Mouse (Mus musculus): ENCODE results near the gene Ace3. TPM values are rescaled to one million over a fixed set of nuclear protein-coding genes. Genes with fewer than 3 reads are reported as not detected.

The Ace3 gene
- polyA plus RNA-seq, 1 experiment from 2014 or later = not detected

DNA sequence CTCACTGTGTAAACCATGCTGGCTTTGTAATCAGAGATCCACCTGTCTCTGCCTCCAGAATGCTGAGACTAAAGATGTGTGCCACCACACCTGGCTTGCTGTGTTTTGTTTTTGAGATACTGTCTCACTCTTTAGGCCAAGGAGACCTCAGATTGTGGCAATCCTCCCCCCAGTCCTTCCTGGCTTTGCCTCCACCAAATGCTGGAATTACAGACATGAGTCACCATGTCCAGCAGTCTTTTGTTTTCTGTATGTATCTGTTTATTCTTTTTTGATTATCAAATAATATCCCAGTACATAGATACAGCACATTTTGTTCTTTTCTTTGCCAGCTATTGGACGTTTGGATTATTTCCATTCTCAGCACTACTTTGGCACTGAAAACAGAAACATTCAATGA, 35.9 kb upstream of the Ace3 start:
- Histone ChIP-seq H3K4me2 (no peak overlapping the region), H3K36me3 (no peaks in the 10 kb centered on the region), H3K27me3 (replicated peaks) (no peaks in the 10 kb centered on the region), H3K9ac (replicated peaks) (no peak overlapping the region), H3K4me1 (no peaks in the 10 kb centered on the region), H3K27ac (replicated peaks) (no peak overlapping the region), H3K4me3 (replicated peaks) (no peak overlapping the region), H3K9me3 (replicated peaks) (no peaks in the 10 kb centered on the region)
- ATAC-seq (ENCODE audit: low FRiP score) = no peak
- 55% methylated on average over 1 of the region's 1 CpGs for WGBS

- Histone ChIP-seq H3K4me3 (replicated peaks) (no peak overlapping the region), H3K36me3 (no peaks in the 10 kb centered on the region), H3K27ac (replicated peaks) (no peak overlapping the region), H3K9ac (replicated peaks) (no peak overlapping the region), H3K27me3 (replicated peaks) (no peaks in the 10 kb centered on the region), H3K4me1 (no peaks in the 10 kb centered on the region), H3K4me2 (no peak overlapping the region), H3K9me3 (replicated peaks) (no peaks in the 10 kb centered on the region)
- no peak for ATAC-seq (ENCODE audit: low FRiP score)
- WGBS = 44% methylated on average over 17 of the region's 17 CpGs
Observed at GRCm38 (mm10) chr11:105959355-105959754, 35.1 kb upstream of the Ace3 start.

- Histone ChIP-seq H3K4me1 (peaks cover 18% of the 10 kb centered on the region), H3K27me3 (replicated peaks) (peaks cover 32% of the 10 kb centered on the region), H3K27ac (replicated peaks) (no peak overlapping the region), H3K36me3 (no peaks in the 10 kb centered on the region), H3K9me3 (replicated peaks) (no peaks in the 10 kb centered on the region), H3K4me3 (replicated peaks) (no peak overlapping the region), H3K9ac (replicated peaks) (no peak overlapping the region), H3K4me2 (no peak overlapping the region)
- WGBS = 70% methylated on average over 5 of the region's 5 CpGs
- ATAC-seq (ENCODE audit: low FRiP score) = no peak
Observed at GRCm38 (mm10) chr11:105964691-105965090, 29.8 kb upstream of the Ace3 start.

DNA sequence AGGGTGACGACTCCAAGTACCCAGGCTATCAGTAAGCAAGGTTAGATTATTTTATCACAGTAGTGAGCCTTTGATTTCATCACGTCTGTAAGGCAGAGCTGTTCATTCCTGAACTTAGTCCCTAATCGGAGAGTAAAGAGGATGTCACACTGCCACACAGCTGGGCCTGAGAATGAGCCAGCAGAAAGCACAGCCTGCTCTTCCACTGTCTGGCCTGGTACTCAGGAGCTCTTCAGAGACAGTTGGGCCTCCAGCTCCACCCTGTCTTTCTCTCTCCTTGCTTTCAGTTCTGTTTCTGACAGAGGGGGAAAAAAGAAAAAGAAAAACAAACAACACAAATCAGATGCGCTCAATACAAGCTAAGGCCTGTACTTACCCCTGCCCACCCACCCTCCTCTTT, 28.2 kb upstream of the Ace3 start:
- H3K27ac ChIP-seq (replicated peaks) = no peak overlapping the region
- peaks cover 46% of the 10 kb centered on the region for H3K27me3 ChIP-seq (replicated peaks)
- peaks cover 18% of the 10 kb centered on the region for H3K4me1 ChIP-seq
- no peaks in the 10 kb centered on the region for H3K9me3 ChIP-seq (replicated peaks)
- ATAC-seq (ENCODE audit: low FRiP score) = no peak
- WGBS = 80% methylated on average over 4 of the region's 4 CpGs
- no peaks in the 10 kb centered on the region for H3K36me3 ChIP-seq
- no peak overlapping the region for H3K4me3 ChIP-seq (replicated peaks)
- no peak overlapping the region for H3K9ac ChIP-seq (replicated peaks)
- H3K4me2 ChIP-seq = no peak overlapping the region

- peaks cover 18% of the 10 kb centered on the region for H3K4me1 ChIP-seq
- H3K4me2 ChIP-seq = peak within 1 kb of the TSS; percentile 90
- H3K36me3 ChIP-seq = no peaks in the 10 kb centered on the region
- peak within 1 kb of the TSS; percentile 51 for H3K4me3 ChIP-seq (replicated peaks)
- H3K9me3 ChIP-seq (replicated peaks) = no peaks in the 10 kb centered on the region
- peak within 1 kb of the TSS; percentile 51 for H3K9ac ChIP-seq (replicated peaks)
- peak within 1 kb of the TSS; percentile 1; the same call in 1 of the 2 replicates for H3K27ac ChIP-seq (replicated peaks)
- H3K27me3 ChIP-seq (replicated peaks) = peaks cover 46% of the 10 kb centered on the region
- WGBS = under 1% methylated on average over 72 of the region's 76 CpGs
- ATAC-seq (ENCODE audit: low FRiP score) = peak; percentile 78
Observed at GRCm38 (mm10) chr11:105967741-105968574, 26.5 kb upstream of the Ace3 start, which contains the start of gene Ace. Gene Ace, plus strand, starts transcription at chr11:105967945.

DNA sequence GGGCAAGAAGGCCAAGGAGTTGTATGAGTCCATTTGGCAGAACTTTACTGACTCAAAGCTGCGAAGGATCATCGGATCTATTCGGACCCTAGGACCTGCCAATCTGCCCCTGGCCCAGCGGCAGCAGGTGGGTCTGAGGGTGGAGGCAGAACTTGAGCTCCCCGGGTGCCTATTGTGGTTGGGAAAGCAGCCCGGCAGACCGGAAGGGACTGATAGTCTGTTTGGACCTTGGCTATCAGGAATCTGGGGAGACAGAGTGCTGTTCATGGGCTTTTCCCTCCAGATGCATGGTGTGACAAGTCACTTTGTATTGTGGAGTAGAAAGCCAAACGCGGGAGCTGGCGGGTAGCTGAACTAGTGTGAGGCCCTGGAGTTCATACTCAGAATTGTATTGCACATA, 25.5 kb upstream of the Ace3 start:
- WGBS = 51% methylated on average over 10 of the region's 10 CpGs
- ATAC-seq (ENCODE audit: low FRiP score) = no peak
- H3K36me3 ChIP-seq = no peaks in the 10 kb centered on the region
- H3K4me3 ChIP-seq (replicated peaks) = peak overlapping the region; percentile 51
- H3K4me2 ChIP-seq = peak overlapping the region; percentile 90
- peaks cover 46% of the 10 kb centered on the region for H3K27me3 ChIP-seq (replicated peaks)
- H3K27ac ChIP-seq (replicated peaks) = no peak overlapping the region
- no peak overlapping the region for H3K9ac ChIP-seq (replicated peaks)
- H3K4me1 ChIP-seq = peaks cover 18% of the 10 kb centered on the region
- no peaks in the 10 kb centered on the region for H3K9me3 ChIP-seq (replicated peaks)

- H3K9ac ChIP-seq (replicated peaks) = no peak overlapping the region
- H3K4me1 ChIP-seq = peaks cover 18% of the 10 kb centered on the region
- no peak overlapping the region; the same call in 1 of the 2 replicates for H3K4me2 ChIP-seq
- no peak overlapping the region for H3K4me3 ChIP-seq (replicated peaks)
- 65% methylated on average over 1 of the region's 1 CpGs for WGBS
- H3K27ac ChIP-seq (replicated peaks) = no peak overlapping the region
- peaks cover 46% of the 10 kb centered on the region for H3K27me3 ChIP-seq (replicated peaks)
- no peaks in the 10 kb centered on the region for H3K9me3 ChIP-seq (replicated peaks)
- no peak for ATAC-seq (ENCODE audit: low FRiP score)
- no peaks in the 10 kb centered on the region for H3K36me3 ChIP-seq
Observed at GRCm38 (mm10) chr11:105969516-105969915, 25.0 kb upstream of the Ace3 start.

DNA sequence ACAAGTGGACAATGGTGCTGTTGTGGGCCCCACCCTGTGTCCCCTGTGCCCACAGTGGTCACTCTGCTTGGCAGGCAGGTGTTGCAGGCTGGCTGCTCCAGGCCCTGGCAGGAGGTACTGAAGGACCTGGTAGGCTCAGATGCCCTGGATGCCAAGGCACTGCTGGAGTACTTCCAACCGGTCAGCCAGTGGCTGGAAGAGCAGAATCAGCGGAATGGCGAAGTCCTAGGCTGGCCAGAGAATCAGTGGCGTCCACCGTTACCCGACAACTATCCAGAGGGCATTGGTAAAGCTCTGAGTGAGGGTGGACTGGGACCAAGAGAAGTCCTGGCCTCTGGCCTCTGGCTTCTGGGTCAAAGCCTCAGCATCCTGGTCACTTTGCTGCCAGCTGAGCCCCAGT, 19.9 kb upstream of the Ace3 start:
- Histone ChIP-seq H3K4me3 (replicated peaks) (no peak overlapping the region), H3K9me3 (replicated peaks) (no peaks in the 10 kb centered on the region), H3K9ac (replicated peaks) (no peak overlapping the region), H3K36me3 (no peaks in the 10 kb centered on the region), H3K27ac (replicated peaks) (no peak overlapping the region), H3K4me2 (no peak overlapping the region), H3K4me1 (no peaks in the 10 kb centered on the region), H3K27me3 (replicated peaks) (peaks cover 20% of the 10 kb centered on the region)
- no peak for ATAC-seq (ENCODE audit: low FRiP score)
- WGBS = 87% methylated on average over 6 of the region's 6 CpGs

DNA sequence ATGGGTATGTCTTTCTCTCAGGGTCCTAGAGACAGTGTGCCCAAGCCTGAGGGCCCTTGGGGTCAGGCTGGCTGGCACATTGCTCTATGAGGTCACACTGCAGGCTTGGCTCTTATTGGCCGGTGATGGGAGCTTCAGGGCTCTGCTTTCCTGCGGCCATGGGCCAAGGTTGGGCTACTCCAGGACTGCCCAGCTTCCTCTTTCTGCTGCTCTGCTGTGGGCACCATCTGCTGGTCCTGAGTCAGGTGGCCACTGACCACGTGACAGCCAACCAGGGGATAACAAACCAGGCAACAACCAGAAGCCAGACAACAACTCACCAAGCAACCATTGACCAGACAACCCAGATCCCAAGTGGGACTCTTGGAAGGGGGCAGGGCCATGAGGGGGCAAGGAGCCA, 19.4 kb upstream of the Ace3 start:
- Histone ChIP-seq H3K4me3 (replicated peaks) (no peak overlapping the region), H3K36me3 (no peaks in the 10 kb centered on the region), H3K27me3 (replicated peaks) (peaks cover 15% of the 10 kb centered on the region), H3K9ac (replicated peaks) (no peak overlapping the region), H3K4me1 (no peaks in the 10 kb centered on the region), H3K27ac (replicated peaks) (no peak overlapping the region), H3K4me2 (no peak overlapping the region), H3K9me3 (replicated peaks) (no peaks in the 10 kb centered on the region)
- ATAC-seq (ENCODE audit: low FRiP score) = no peak
- WGBS = 69% methylated on average over 3 of the region's 3 CpGs

- Histone ChIP-seq H3K27me3 (replicated peaks) (peaks cover 11% of the 10 kb centered on the region; the same call in 1 of the 2 replicates), H3K4me3 (replicated peaks) (no peak overlapping the region), H3K9ac (replicated peaks) (no peak overlapping the region), H3K4me1 (no peaks in the 10 kb centered on the region), H3K4me2 (no peak overlapping the region), H3K36me3 (no peaks in the 10 kb centered on the region), H3K27ac (replicated peaks) (no peak overlapping the region), H3K9me3 (replicated peaks) (no peaks in the 10 kb centered on the region)
- 93% methylated on average over 5 of the region's 5 CpGs for WGBS
- no peak for ATAC-seq (ENCODE audit: low FRiP score)
Observed at GRCm38 (mm10) chr11:105975636-105976035, 18.8 kb upstream of the Ace3 start.

GRCm38 (mm10) chr11:105978232-105978631, 16.2 kb upstream of the Ace3 start:
- H3K9me3 ChIP-seq (replicated peaks) = no peaks in the 10 kb centered on the region
- no peak overlapping the region for H3K4me2 ChIP-seq
- H3K27ac ChIP-seq (replicated peaks) = no peak overlapping the region
- ATAC-seq (ENCODE audit: low FRiP score) = no peak
- no peak overlapping the region for H3K4me3 ChIP-seq (replicated peaks)
- WGBS = 85% methylated on average over 2 of the region's 2 CpGs
- no peaks in the 10 kb centered on the region for H3K36me3 ChIP-seq
- H3K4me1 ChIP-seq = no peaks in the 10 kb centered on the region
- no peak overlapping the region for H3K9ac ChIP-seq (replicated peaks)
- 0 out of 2 replicates have a peak, but pooled peaks cover 4% of the 10 kb centered on the region for H3K27me3 ChIP-seq (replicated peaks)

- H3K4me3 ChIP-seq (replicated peaks) = no peak overlapping the region
- H3K9me3 ChIP-seq (replicated peaks) = no peaks in the 10 kb centered on the region
- no peaks in the 10 kb centered on the region for H3K4me1 ChIP-seq
- H3K9ac ChIP-seq (replicated peaks) = no peak overlapping the region
- no peaks in the 10 kb centered on the region for H3K36me3 ChIP-seq
- no peak overlapping the region for H3K4me2 ChIP-seq
- WGBS = 65% methylated on average over 5 of the region's 5 CpGs
- H3K27ac ChIP-seq (replicated peaks) = no peak overlapping the region
- no peak for ATAC-seq (ENCODE audit: low FRiP score)
- H3K27me3 ChIP-seq (replicated peaks) = 0 out of 2 replicates have a peak, but pooled peaks cover 4% of the 10 kb centered on the region
Observed at GRCm38 (mm10) chr11:105978634-105979033, 15.8 kb upstream of the Ace3 start.
